Mouse (Mus musculus): Measurements from ENCODE around the gene Pla2g1b. TPM values are rescaled to one million over a fixed set of nuclear protein-coding genes. Genes with fewer than 3 reads are reported as not detected.

Gene Pla2g1b
- total RNA-seq, 2 experiments from 2014 or later, result not detected

DNA sequence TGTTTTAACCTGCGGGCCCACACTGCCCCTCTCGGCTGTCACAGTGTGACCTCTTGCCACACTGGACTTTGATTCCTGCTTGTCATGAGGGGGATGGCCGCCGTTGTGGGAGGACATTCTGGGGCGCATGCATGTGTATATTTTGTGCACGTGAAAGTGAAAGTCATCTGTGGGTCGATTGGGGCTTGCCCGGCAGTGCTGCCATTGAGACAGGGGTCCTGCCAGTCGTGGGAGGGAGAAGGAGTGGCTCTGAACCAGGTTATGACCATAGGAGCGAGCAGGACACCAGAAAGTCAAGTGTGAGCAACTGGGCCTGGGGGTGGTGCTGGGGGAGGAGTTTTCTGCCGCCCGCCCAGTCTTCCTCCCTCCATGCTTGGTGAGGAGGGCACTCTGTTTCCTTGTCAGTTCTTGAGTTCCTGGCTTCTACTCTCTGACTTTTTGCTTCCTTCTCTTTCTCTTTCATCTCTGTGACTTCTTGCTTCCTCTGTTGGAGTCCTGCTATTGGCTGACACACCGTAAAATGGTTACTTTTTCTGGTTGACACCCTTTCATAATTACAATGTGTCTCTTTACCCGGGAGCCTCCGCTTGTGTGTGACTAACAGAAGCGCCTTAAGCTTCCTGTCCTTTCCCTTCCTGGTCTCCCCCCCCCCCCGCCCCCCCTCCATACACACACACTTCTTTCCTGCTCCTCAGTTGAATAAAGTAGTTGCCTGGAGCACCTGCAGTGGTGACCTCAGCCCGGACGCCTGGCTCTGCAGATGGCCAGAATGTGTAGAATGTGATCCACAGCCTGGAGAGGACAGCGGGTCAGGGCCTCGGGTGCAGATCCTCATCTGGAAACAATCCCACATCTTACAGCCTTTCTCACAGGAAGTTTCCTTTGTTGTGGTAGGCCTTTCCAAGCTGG is 55.7 kb downstream of the Pla2g1b start:
- no peak for DNase-seq (ENCODE audit: low spot score in 2 of 2)

- no peak for DNase-seq (ENCODE audit: low spot score in 2 of 2)
Measured at GRCm38 (mm10) chr5:115522531-115522930, 56.5 kb downstream of the Pla2g1b start.

GRCm38 (mm10) chr5:115522981-115523499 is 57.0 kb downstream of the Pla2g1b start:
- no peak for DNase-seq (ENCODE audit: low spot score in 2 of 2)

DNA sequence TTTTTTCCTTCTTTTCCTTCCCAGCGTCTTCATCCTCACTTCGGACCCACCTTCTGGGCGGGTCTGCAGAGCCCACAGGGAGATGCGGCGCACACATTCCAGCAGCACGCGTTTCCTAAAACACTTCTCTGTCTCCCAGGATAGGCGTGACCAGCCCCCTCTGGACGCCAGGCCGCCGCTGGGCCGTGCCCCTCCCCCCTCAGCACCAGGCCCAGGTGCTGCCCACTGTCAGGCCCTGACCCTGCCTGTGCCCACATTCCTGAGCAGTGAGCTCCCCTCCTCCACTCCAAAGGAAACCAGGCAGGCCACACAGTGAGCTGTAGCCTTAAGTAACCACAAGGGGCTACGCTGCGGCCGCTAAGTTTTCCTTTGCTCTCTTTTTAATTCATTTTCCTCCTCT is 57.9 kb downstream of the Pla2g1b start:
- DNase-seq (ENCODE audit: low spot score in 2 of 2), result no peak

Other genes with a start within 250 kb of the Pla2g1b start
- 10 to 100 TPM; 68.7 to 72.8 TPM for gene Pop5, start 230.4 kb upstream of the Pla2g1b start, total RNA-seq (2021)
- 100 to 1,000 TPM; 262 to 266 TPM for gene Rnf10, start 193.4 kb upstream of the Pla2g1b start, total RNA-seq (2021)
- 10 to 100 TPM; 38.8 to 40.3 TPM for gene Coq5, start 186.6 kb upstream of the Pla2g1b start, total RNA-seq (2021)
- gene Dynll1, start 165.3 kb upstream of the Pla2g1b start, total RNA-seq (2021), result 100 to 1,000 TPM; 770 to 901 TPM
- 10 to 100 TPM; 82.0 to 88.2 TPM for gene Srsf9, start 139.1 kb upstream of the Pla2g1b start, total RNA-seq (2021)
- 10 to 100 TPM; 22.3 to 22.6 TPM for gene Gatc, start 125.1 kb upstream of the Pla2g1b start, total RNA-seq (2021)
- 10 to 100 TPM; 28.8 to 31.4 TPM for gene Triap1, start 125.0 kb upstream of the Pla2g1b start, total RNA-seq (2021)
- 100 to 1,000 TPM; 865 to 866 TPM for gene Cox6a1, start 117.3 kb upstream of the Pla2g1b start, total RNA-seq (2021)
- gene Msi1, start 36.7 kb upstream of the Pla2g1b start, total RNA-seq (2021), result 10 to 100 TPM; 70.6 to 71.8 TPM
- gene Sirt4, start 18.5 kb downstream of the Pla2g1b start, total RNA-seq (2021), result 10 to 100 TPM; 25.8 to 28.3 TPM
- gene Pxn, start 40.4 kb downstream of the Pla2g1b start, total RNA-seq (2021), result 10 to 100 TPM; 33.1 to 38.7 TPM
- gene Rplp0, start 93.2 kb downstream of the Pla2g1b start, total RNA-seq (2021), result 100 to 1,000 TPM; 347 to 378 TPM
- 10 to 100 TPM; 69.1 to 71.5 TPM for gene Gcn1l1, start 99.0 kb downstream of the Pla2g1b start, total RNA-seq (2021)
- 10 to 100 TPM; 81.3 to 88.6 TPM for gene Rab35, start 165.6 kb downstream of the Pla2g1b start, total RNA-seq (2021)

Measured in layer of hippocampus, postnatal 14 days (tissue).